ENCODE assay signal across 18 mouse cellular contexts in genomic region chr7:101737735-101738134, GRCm38 (mm10).
"Had no signal": no experiment of that assay in that cellular context is flagged by ENCODE, and none has a peak within 500 bp of the region (broad histone marks: within the 10 kb centered on the region; RNA-seq: fewer than 3 reads in every experiment).

No protein-coding gene starts in this region.

- H3K4me2 ChIP-seq: limb, embryonic 13.5 days; liver, embryonic 15.5 days; lung, embryonic 14.5 days; midbrain, embryonic 12.5 days; neural tube, embryonic 13.5 days had no signal

- H3K27me3 ChIP-seq: limb, embryonic 13.5 days; liver, embryonic 15.5 days; megakaryocyte, embryonic 14.5 days; midbrain, embryonic 12.5 days; neural tube, embryonic 13.5 days had no signal

- ATAC-seq: midbrain, embryonic 16.5 days had no signal

- H3K4me3 ChIP-seq: layer of hippocampus, adult 2 months; limb, embryonic 13.5 days; liver, embryonic 15.5 days; megakaryocyte, embryonic 14.5 days; midbrain, embryonic 12.5 days; neural tube, embryonic 13.5 days had no signal

- DNase-seq: kidney, adult 11 months; kidney, postnatal 10 days; kidney, postnatal 4 days; lung, embryonic 14.5 days; lung, postnatal 10 days; lung, postnatal 4 days; retina, postnatal 1 day; right cerebral cortex, postnatal 4 days; spleen, adult 18-20 months; thymus, adult 18-20 months; thymus, postnatal 14 days had no signal

- H3K9ac ChIP-seq: limb, embryonic 13.5 days; liver, embryonic 15.5 days; lung, embryonic 14.5 days; midbrain, embryonic 12.5 days; neural tube, embryonic 13.5 days had no signal

- H3K36me3 ChIP-seq: limb, embryonic 13.5 days; liver, embryonic 15.5 days; midbrain, embryonic 12.5 days; neural tube, embryonic 13.5 days had no signal

- H3K27ac ChIP-seq: layer of hippocampus, adult 2 months; limb, embryonic 13.5 days; liver, embryonic 15.5 days; midbrain, embryonic 12.5 days; neural tube, embryonic 13.5 days had no signal

- H3K9me3 ChIP-seq: limb, embryonic 13.5 days; liver, embryonic 15.5 days; megakaryocyte, embryonic 14.5 days; midbrain, embryonic 12.5 days; neural tube, embryonic 13.5 days had no signal
